Mouse (Mus musculus): ENCODE data around the gene Tmem238l.

DNA sequence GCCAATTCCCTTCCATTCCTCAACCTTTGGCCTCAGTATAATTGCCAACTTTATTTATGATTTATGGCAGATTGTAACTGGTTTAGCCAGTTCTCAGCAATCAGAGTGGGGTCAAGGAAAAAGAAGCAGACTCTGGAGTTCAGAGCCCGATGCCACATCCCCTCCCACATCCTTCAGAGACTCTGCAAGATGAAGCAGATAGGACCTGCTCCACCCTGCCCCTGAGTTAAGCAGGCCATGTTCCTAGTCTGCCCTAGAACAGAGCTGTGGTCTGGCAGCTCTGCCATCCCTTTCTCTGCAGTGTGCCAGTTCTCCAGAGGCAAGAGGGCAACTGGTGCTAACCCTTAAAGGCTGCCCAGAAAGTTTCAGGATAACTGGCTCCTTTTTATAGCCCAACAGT is 4.4 kb downstream of the Tmem238l start:
- TF ChIP-seq CTCF (IDR thresholded peaks at IDR 0.05; ENCODE audit: low read depth, low read length) = no peak
- no peak for TF ChIP-seq POLR2A (IDR thresholded peaks at IDR 0.05; ENCODE audit: insufficient read depth, low read length)

Data from ES-Bruce4 (cell line).